Mouse (Mus musculus) CH12.LX (cell line): ENCODE measurements around the gene Pde6d. TPM values are rescaled to one million over a fixed set of nuclear protein-coding genes. Genes with fewer than 3 reads are reported as not detected.
"Not testable (repeated sequence)": the region's sequence is repeated elsewhere in the genome, so short reads cannot be mapped to it uniquely, and the experiment has no call there.

Experiments used
- DNase-seq: peaks from one replicate; pipeline ENCODE4 v3.0.0-alpha.2; 2013; ENCODE audit errors: extremely low read depth
- H3K27ac ChIP-seq: 2 replicates; pipeline ENCODE4 v1.5.1; 2012; ENCODE audit warnings: low read depth, mild to moderate bottlenecking, control low read depth, moderate library complexity; ENCODE audit not compliant: insufficient read depth
- H3K27me3 ChIP-seq: replicated peaks from 2 replicates; pipeline ENCODE3; 2012; ENCODE audit warnings: inconsistent platforms
- H3K36me3 ChIP-seq, 2 experiments: replicated peaks in 1 of 2; 2 replicates each; pipeline versions ENCODE3 to v1.6.1; 2012; ENCODE audit warnings: inconsistent platforms in 1 of 2, low read length in 1 of 2, mild to moderate bottlenecking in 1 of 2, mixed read lengths in 1 of 2, moderate library complexity in 1 of 2; ENCODE audit not compliant: control insufficient read depth in 1 of 2, insufficient read depth in 1 of 2
- H3K4me1 ChIP-seq, 2 experiments: 2 replicates each; pipeline ENCODE4 v1.6.1; 2012; ENCODE audit warnings: inconsistent platforms in 1 of 2, moderate library complexity in 1 of 2; ENCODE audit not compliant: insufficient read depth in 2 of 2, control insufficient read depth in 1 of 2
- H3K4me2 ChIP-seq: 2 replicates; pipeline ENCODE4 v1.6.1; 2012; ENCODE audit warnings: low read depth, mild to moderate bottlenecking, control low read depth; ENCODE audit not compliant: poor library complexity, insufficient read depth, severe bottlenecking
- H3K4me3 ChIP-seq, 3 experiments: fragments of 150-350 bp in 1 of 3; sonication (generic) in 1 of 3; replicated peaks in 1 of 3; 2 replicates each; pipeline versions ENCODE3 to v1.5.1; 2011 to 2012; ENCODE audit warnings: low read depth in 2 of 3, low read length in 2 of 3, mild to moderate bottlenecking in 2 of 3, moderate library complexity in 2 of 3, control low read depth in 1 of 3, improper control_type of control experiment in 1 of 3, inconsistent platforms in 1 of 3, mixed read lengths in 1 of 3; ENCODE audit not compliant: poor library complexity in 1 of 3
- H3K79me2 ChIP-seq: replicated peaks from 2 replicates; pipeline ENCODE4 v1.6.1; 2012; ENCODE audit warnings: mild to moderate bottlenecking, moderate library complexity; ENCODE audit not compliant: control insufficient read depth, poor library complexity, insufficient read depth, severe bottlenecking; ENCODE audit errors: extremely low read depth
- H3K9ac ChIP-seq: 2 replicates; pipeline ENCODE4 v1.6.1; 2012; ENCODE audit warnings: low read depth, mild to moderate bottlenecking, control low read depth, moderate library complexity; ENCODE audit not compliant: insufficient read depth
- H3K9me3 ChIP-seq: replicated peaks from 2 replicates; pipeline ENCODE3; 2012; ENCODE audit warnings: low read length, inconsistent platforms, mixed read lengths
- BHLHE40 ChIP-seq: IDR thresholded peaks from 2 replicates; pipeline ENCODE4 v1.6.1; 2011; ENCODE audit warnings: mild to moderate bottlenecking, low read depth, low read length, improper control_type of control experiment
- ELF1 ChIP-seq: IDR thresholded peaks from 2 replicates; pipeline ENCODE4 v1.6.1; 2014; ENCODE audit warnings: low read depth, mild to moderate bottlenecking, inconsistent platforms, low read length, improper control_type of control experiment
- EP300 ChIP-seq: IDR thresholded peaks from 2 replicates; pipeline ENCODE4 v1.6.1; 2011; ENCODE audit warnings: low read length, improper control_type of control experiment
- ETS1 ChIP-seq: conservative IDR thresholded peaks from 2 replicates; pipeline ENCODE4 v1.6.1; 2012; ENCODE audit warnings: low read depth, mild to moderate bottlenecking, inconsistent platforms, low read length, improper control_type of control experiment, moderate library complexity
- GABPA ChIP-seq: IDR thresholded peaks from 2 replicates; pipeline ENCODE4 v1.6.1; 2012; ENCODE audit warnings: low read depth, low read length, improper control_type of control experiment, inconsistent platforms; ENCODE audit not compliant: insufficient replicate concordance
- HCFC1 ChIP-seq: IDR thresholded peaks from 2 replicates; pipeline ENCODE4 v1.6.1; 2012; ENCODE audit warnings: low read depth, mild to moderate bottlenecking, inconsistent platforms, low read length, improper control_type of control experiment
- IRF4 ChIP-seq: IDR thresholded peaks from 2 replicates; pipeline ENCODE4 v1.6.1; 2014; ENCODE audit warnings: low read depth, mild to moderate bottlenecking, inconsistent platforms, low read length, improper control_type of control experiment
- JUN ChIP-seq: IDR thresholded peaks from 2 replicates; pipeline ENCODE4 v1.6.1; 2011; ENCODE audit warnings: low read depth, mild to moderate bottlenecking, low read length, improper control_type of control experiment, moderate library complexity; ENCODE audit not compliant: insufficient read depth
- JUND ChIP-seq: conservative IDR thresholded peaks from 2 replicates; pipeline ENCODE4 v1.6.1; 2011; ENCODE audit warnings: low read depth, low read length, improper control_type of control experiment
- KAT2A ChIP-seq: IDR thresholded peaks from 2 replicates; pipeline ENCODE4 v1.6.1; 2012; ENCODE audit warnings: low read length, improper control_type of control experiment, inconsistent platforms; ENCODE audit not compliant: insufficient replicate concordance
- MAZ ChIP-seq: IDR thresholded peaks from 2 replicates; pipeline ENCODE4 v1.6.1; 2012; ENCODE audit warnings: low read depth, mild to moderate bottlenecking, inconsistent platforms, low read length, improper control_type of control experiment, moderate library complexity
- MEF2A ChIP-seq: IDR thresholded peaks from 2 replicates; pipeline ENCODE4 v1.6.1; 2014; ENCODE audit warnings: low read depth, mild to moderate bottlenecking, inconsistent platforms, low read length, improper control_type of control experiment, borderline replicate concordance
- MXI1 ChIP-seq: IDR thresholded peaks from 2 replicates; pipeline ENCODE4 v1.6.1; 2011; ENCODE audit warnings: mild to moderate bottlenecking, low read depth, low read length, improper control_type of control experiment
- MYC ChIP-seq: IDR thresholded peaks from 2 replicates; pipeline ENCODE4 v1.6.1; 2011; ENCODE audit warnings: low read depth, mild to moderate bottlenecking, improper control_type of control experiment, low read length
- NELFE ChIP-seq: IDR thresholded peaks from 2 replicates; pipeline ENCODE4 v1.6.1; 2011; ENCODE audit warnings: low read depth, low read length, improper control_type of control experiment
- NRF1 ChIP-seq: IDR thresholded peaks from 2 replicates; pipeline ENCODE4 v1.6.1; 2014; ENCODE audit warnings: low read depth, mild to moderate bottlenecking, inconsistent platforms, low read length, improper control_type of control experiment, moderate library complexity
- PAX5 ChIP-seq: IDR thresholded peaks from 2 replicates; pipeline ENCODE4 v1.6.1; 2012; ENCODE audit warnings: low read length, inconsistent platforms, mixed read lengths
- POLR2AphosphoS2 ChIP-seq: IDR thresholded peaks from 2 replicates; pipeline ENCODE4 v1.6.1; 2011; ENCODE audit warnings: low read depth, low read length, improper control_type of control experiment
- RCOR1 ChIP-seq: conservative IDR thresholded peaks from 2 replicates; pipeline ENCODE4 v1.6.1; 2012; ENCODE audit warnings: low read depth, mild to moderate bottlenecking, inconsistent platforms, low read length, improper control_type of control experiment
- TBP ChIP-seq: conservative IDR thresholded peaks from 2 replicates; pipeline ENCODE4 v1.6.1; 2011; ENCODE audit warnings: low read depth, low read length, improper control_type of control experiment
- TCF12 ChIP-seq: IDR thresholded peaks from 2 replicates; pipeline ENCODE4 v1.6.1; 2014; ENCODE audit warnings: low read depth, mild to moderate bottlenecking, inconsistent platforms, low read length, improper control_type of control experiment
- UBTF ChIP-seq: IDR thresholded peaks from 2 replicates; pipeline ENCODE4 v1.6.1; 2012; ENCODE audit warnings: low read depth, mild to moderate bottlenecking, inconsistent platforms, low read length, improper control_type of control experiment, moderate library complexity
- ZC3H11A ChIP-seq: IDR thresholded peaks from 2 replicates; pipeline ENCODE4 v1.6.1; 2012; ENCODE audit warnings: low read depth, mild to moderate bottlenecking, inconsistent platforms, low read length, improper control_type of control experiment
- ZMIZ1 ChIP-seq: IDR thresholded peaks from 2 replicates; pipeline ENCODE4 v1.6.1; 2012; ENCODE audit warnings: low read depth, mild to moderate bottlenecking, inconsistent platforms, low read length, improper control_type of control experiment
- ZNF384 ChIP-seq: IDR thresholded peaks from 2 replicates; pipeline ENCODE4 v1.6.1; 2012; ENCODE audit warnings: low read depth, low read length, improper control_type of control experiment, inconsistent platforms
- dilution Hi-C: fragments of 300-500 bp; cut with MboI; formaldehyde crosslinking; loops from 2 replicates; pipeline ENCODE4 v1.14.3; 2020; ENCODE audit warnings: low sequenced_read_pairs; ENCODE audit not compliant: extremely low pct_unique_long_range_greater_than_20kb, extremely low pct_ligation_motif_present
- in situ Hi-C: fragments of 300-500 bp; cut with MboI; formaldehyde crosslinking; loops from 3 replicates; pipeline ENCODE4 v1.14.3; 2019; ENCODE audit warnings: low sequenced_read_pairs, low pct_ligation_motif_present, low pct_unique_long_range_greater_than_20kb, mixed read lengths
- polyA plus RNA-seq: library from polyadenylated mRNA; unstranded; fragments of >175 nt; gene quantifications from 2 replicates; pipeline ENCODE4 v1.2.1, GENCODE M21; 2012; ENCODE audit warnings: low read depth; ENCODE audit not compliant: insufficient read length
- total RNA-seq, 2 experiments: library from RNA; depleted of rRNA; stranded (reverse); fragments of 300-350 nt in 1 of 2; fragments of >200 nt in 1 of 2; gene quantifications; 2 replicates each; pipeline ENCODE4 v1.2.3; 2012 to 2014

Gene Pde6d
- total and polyA plus RNA-seq, 3 experiments: 7.1 to 23.2 (median 20.8) TPM

GRCm38 (mm10) chr1:86513031-86513430, 69.4 kb downstream of the Pde6d start:
- peak; percentile 93 for TF ChIP-seq IRF4
- peak; percentile 94 for TF ChIP-seq JUND
- 0 out of 2 replicates have a peak, but pooled peaks have one; percentile 43 for TF ChIP-seq RCOR1
- peak; percentile 84 for TF ChIP-seq EP300
- TF ChIP-seq ELF1: 0 out of 2 replicates have a peak, but pooled peaks have one; percentile 17
- peak; percentile 98 for TF ChIP-seq JUN
- peak; percentile 56 for TF ChIP-seq TCF12
- 0 out of 2 replicates have a peak, but pooled peaks have one; percentile 36 for TF ChIP-seq MEF2A
- peak; percentile 75 for TF ChIP-seq ETS1
- H3K79me2 ChIP-seq, H3K36me3 ChIP-seq, H3K9ac ChIP-seq, H3K9me3 ChIP-seq, H3K4me2 ChIP-seq, in situ Hi-C loops, H3K4me3 ChIP-seq, H3K27me3 ChIP-seq, dilution Hi-C loops: not testable (repeated sequence)
- peak; percentile 73 for DNase-seq
- Histone ChIP-seq H3K27ac (peak overlapping the region; percentile 58), H3K4me1 (peaks cover 49 to 93% of the 10 kb centered on the region in 2 experiments)

GRCm38 (mm10) chr1:86512154-86512720, 70.2 kb downstream of the Pde6d start:
- Histone ChIP-seq H3K9me3 (no peaks in the 10 kb centered on the region), H3K79me2 (no peaks in the 10 kb centered on the region), H3K27ac (peak overlapping the region; percentile 80), H3K9ac (no peak overlapping the region), H3K4me1 (peaks cover 42 to 85% of the 10 kb centered on the region in 2 experiments), H3K4me3 (no peak overlapping the region), H3K36me3 (peaks cover 0 to 1% of the 10 kb centered on the region in 2 experiments), H3K4me2 (no peak overlapping the region; the same call in 1 of the 2 replicates), H3K27me3 (no peaks in the 10 kb centered on the region)
- in situ Hi-C loops (no loop called here), dilution Hi-C loops (no loop called here)
- no peak for TF ChIP-seq MXI1
- no peak for TF ChIP-seq TBP
- 0 out of 2 replicates have a peak, but pooled peaks have one; percentile 20 for TF ChIP-seq IRF4
- TF ChIP-seq MEF2A: no peak
- TF ChIP-seq EP300: peak; percentile 13; the same call in 1 of the 2 replicates
- no peak for TF ChIP-seq PAX5
- TF ChIP-seq UBTF: no peak
- TF ChIP-seq ZMIZ1: no peak
- TF ChIP-seq NELFE: no peak
- TF ChIP-seq NRF1: no peak
- TF ChIP-seq GABPA: no peak
- TF ChIP-seq MYC: peak; percentile 16; the same call in 1 of the 2 replicates
- no peak for TF ChIP-seq JUN
- TF ChIP-seq MAZ: no peak
- 0 out of 2 replicates have a peak, but pooled peaks have one; percentile 11 for TF ChIP-seq TCF12
- no peak for TF ChIP-seq ETS1
- TF ChIP-seq BHLHE40: peak; percentile 49
- TF ChIP-seq ZC3H11A: no peak
- no peak for TF ChIP-seq KAT2A
- peak; percentile 83 for TF ChIP-seq ZNF384
- 0 out of 2 replicates have a peak, but pooled peaks have one; percentile 14 for TF ChIP-seq HCFC1
- no peak for TF ChIP-seq POLR2AphosphoS2
- DNase-seq: peak; percentile 60
